Mouse (Mus musculus): ENCODE measurements around the gene Zbtb20. TPM values are rescaled to one million over a fixed set of nuclear protein-coding genes. Genes with fewer than 3 reads are reported as not detected.

The Zbtb20 gene
- polyA plus RNA-seq, 1 experiment from 2014 or later = 18.4 TPM

- Histone ChIP-seq H3K27ac (ENCODE audit: low read length) (no peak overlapping the region), H3K4me1 (ENCODE audit: control insufficient read depth, insufficient read depth, low read length) (peaks cover 3% of the 10 kb centered on the region; the same call in 1 of the 2 replicates), H3K27me3 (replicated peaks; ENCODE audit: control insufficient read depth, insufficient read depth, low read length) (no peaks in the 10 kb centered on the region), H3K4me2 (ENCODE audit: low read depth, low read length) (no peak overlapping the region), H3K4me3 (ENCODE audit: low read length) (no peak overlapping the region), H3K9me3 (ENCODE audit: control insufficient read depth, low read length) (no peaks in the 10 kb centered on the region), H3K36me3 (ENCODE audit: control insufficient read depth, insufficient read depth, low read length) (no peaks in the 10 kb centered on the region), H3K9ac (ENCODE audit: low read depth, low read length) (no peak overlapping the region)
- ATAC-seq = no peak
Observed at GRCm38 (mm10) chr16:42908381-42908780, 32.7 kb downstream of the Zbtb20 start.

- H3K4me2 ChIP-seq (ENCODE audit: low read depth, low read length) = no peak overlapping the region
- no peak for ATAC-seq
- no peaks in the 10 kb centered on the region for H3K27me3 ChIP-seq (replicated peaks; ENCODE audit: control insufficient read depth, insufficient read depth, low read length)
- no peak overlapping the region for H3K4me3 ChIP-seq (ENCODE audit: low read length)
- H3K9ac ChIP-seq (ENCODE audit: low read depth, low read length) = no peak overlapping the region
- 76% methylated on average over 5 of the region's 5 CpGs for WGBS
- H3K4me1 ChIP-seq (ENCODE audit: control insufficient read depth, insufficient read depth, low read length) = peaks cover 3% of the 10 kb centered on the region; the same call in 1 of the 2 replicates
- no peaks in the 10 kb centered on the region for H3K9me3 ChIP-seq (ENCODE audit: control insufficient read depth, low read length)
- no peaks in the 10 kb centered on the region for H3K36me3 ChIP-seq (ENCODE audit: control insufficient read depth, insufficient read depth, low read length)
- H3K27ac ChIP-seq (ENCODE audit: low read length) = no peak overlapping the region
Observed at GRCm38 (mm10) chr16:42908896-42909295, 33.2 kb downstream of the Zbtb20 start.

GRCm38 (mm10) chr16:42910016-42910415, 34.3 kb downstream of the Zbtb20 start:
- Histone ChIP-seq H3K27me3 (replicated peaks; ENCODE audit: control insufficient read depth, insufficient read depth, low read length) (no peaks in the 10 kb centered on the region), H3K4me1 (ENCODE audit: control insufficient read depth, insufficient read depth, low read length) (peaks cover 3% of the 10 kb centered on the region; the same call in 1 of the 2 replicates), H3K4me2 (ENCODE audit: low read depth, low read length) (no peak overlapping the region), H3K9me3 (ENCODE audit: control insufficient read depth, low read length) (no peaks in the 10 kb centered on the region), H3K4me3 (ENCODE audit: low read length) (no peak overlapping the region), H3K9ac (ENCODE audit: low read depth, low read length) (peak overlapping the region; percentile 45; the same call in 1 of the 2 replicates), H3K36me3 (ENCODE audit: control insufficient read depth, insufficient read depth, low read length) (no peaks in the 10 kb centered on the region), H3K27ac (ENCODE audit: low read length) (no peak overlapping the region)
- ATAC-seq = no peak
- 38% methylated on average over 4 of the region's 4 CpGs for WGBS

GRCm38 (mm10) chr16:42910716-42911115, 35.0 kb downstream of the Zbtb20 start:
- no peak overlapping the region for H3K4me2 ChIP-seq (ENCODE audit: low read depth, low read length)
- H3K27ac ChIP-seq (ENCODE audit: low read length) = no peak overlapping the region
- no peaks in the 10 kb centered on the region for H3K9me3 ChIP-seq (ENCODE audit: control insufficient read depth, low read length)
- 54% methylated on average over 3 of the region's 3 CpGs for WGBS
- H3K4me1 ChIP-seq (ENCODE audit: control insufficient read depth, insufficient read depth, low read length) = peaks cover 3% of the 10 kb centered on the region; the same call in 1 of the 2 replicates
- no peak overlapping the region for H3K9ac ChIP-seq (ENCODE audit: low read depth, low read length)
- H3K4me3 ChIP-seq (ENCODE audit: low read length) = no peak overlapping the region
- H3K27me3 ChIP-seq (replicated peaks; ENCODE audit: control insufficient read depth, insufficient read depth, low read length) = no peaks in the 10 kb centered on the region
- no peak for ATAC-seq
- no peaks in the 10 kb centered on the region for H3K36me3 ChIP-seq (ENCODE audit: control insufficient read depth, insufficient read depth, low read length)

GRCm38 (mm10) chr16:42911326-42911725, 35.6 kb downstream of the Zbtb20 start:
- ATAC-seq = no peak
- no peak overlapping the region for H3K4me2 ChIP-seq (ENCODE audit: low read depth, low read length)
- H3K36me3 ChIP-seq (ENCODE audit: control insufficient read depth, insufficient read depth, low read length) = no peaks in the 10 kb centered on the region
- no peak overlapping the region for H3K9ac ChIP-seq (ENCODE audit: low read depth, low read length)
- H3K4me3 ChIP-seq (ENCODE audit: low read length) = no peak overlapping the region
- H3K27me3 ChIP-seq (replicated peaks; ENCODE audit: control insufficient read depth, insufficient read depth, low read length) = no peaks in the 10 kb centered on the region
- H3K9me3 ChIP-seq (ENCODE audit: control insufficient read depth, low read length) = no peaks in the 10 kb centered on the region
- H3K27ac ChIP-seq (ENCODE audit: low read length) = no peak overlapping the region
- WGBS = 86% methylated on average over 4 of the region's 4 CpGs
- H3K4me1 ChIP-seq (ENCODE audit: control insufficient read depth, insufficient read depth, low read length) = peaks cover 3% of the 10 kb centered on the region; the same call in 1 of the 2 replicates

- no peaks in the 10 kb centered on the region for H3K36me3 ChIP-seq (ENCODE audit: control insufficient read depth, insufficient read depth, low read length)
- no peak for ATAC-seq
- H3K9ac ChIP-seq (ENCODE audit: low read depth, low read length) = no peak overlapping the region
- H3K9me3 ChIP-seq (ENCODE audit: control insufficient read depth, low read length) = no peaks in the 10 kb centered on the region
- no peak overlapping the region for H3K4me2 ChIP-seq (ENCODE audit: low read depth, low read length)
- no peak overlapping the region for H3K27ac ChIP-seq (ENCODE audit: low read length)
- H3K4me1 ChIP-seq (ENCODE audit: control insufficient read depth, insufficient read depth, low read length) = peaks cover 3% of the 10 kb centered on the region; the same call in 1 of the 2 replicates
- H3K27me3 ChIP-seq (replicated peaks; ENCODE audit: control insufficient read depth, insufficient read depth, low read length) = no peaks in the 10 kb centered on the region
- WGBS = 80% methylated on average over 5 of the region's 5 CpGs
- H3K4me3 ChIP-seq (ENCODE audit: low read length) = no peak overlapping the region
Observed at GRCm38 (mm10) chr16:42911815-42912214, 36.1 kb downstream of the Zbtb20 start.

GRCm38 (mm10) chr16:42913291-42913690, 37.6 kb downstream of the Zbtb20 start:
- H3K27me3 ChIP-seq (replicated peaks; ENCODE audit: control insufficient read depth, insufficient read depth, low read length) = no peaks in the 10 kb centered on the region
- 78% methylated on average over 8 of the region's 8 CpGs for WGBS
- H3K9ac ChIP-seq (ENCODE audit: low read depth, low read length) = no peak overlapping the region
- H3K27ac ChIP-seq (ENCODE audit: low read length) = no peak overlapping the region
- no peaks in the 10 kb centered on the region for H3K36me3 ChIP-seq (ENCODE audit: control insufficient read depth, insufficient read depth, low read length)
- ATAC-seq = no peak
- no peak overlapping the region for H3K4me3 ChIP-seq (ENCODE audit: low read length)
- peaks cover 3% of the 10 kb centered on the region; the same call in 1 of the 2 replicates for H3K4me1 ChIP-seq (ENCODE audit: control insufficient read depth, insufficient read depth, low read length)
- H3K9me3 ChIP-seq (ENCODE audit: control insufficient read depth, low read length) = no peaks in the 10 kb centered on the region
- H3K4me2 ChIP-seq (ENCODE audit: low read depth, low read length) = no peak overlapping the region

- no peak for ATAC-seq
- Histone ChIP-seq H3K27me3 (replicated peaks; ENCODE audit: control insufficient read depth, insufficient read depth, low read length) (no peaks in the 10 kb centered on the region), H3K9me3 (ENCODE audit: control insufficient read depth, low read length) (no peaks in the 10 kb centered on the region)
Observed at GRCm38 (mm10) chr16:42914457-42915085, 38.9 kb downstream of the Zbtb20 start.

GRCm38 (mm10) chr16:42919992-42920760, 44.5 kb downstream of the Zbtb20 start:
- Histone ChIP-seq H3K27ac (ENCODE audit: low read length) (no peak overlapping the region), H3K4me2 (ENCODE audit: low read depth, low read length) (no peak overlapping the region), H3K36me3 (ENCODE audit: control insufficient read depth, insufficient read depth, low read length) (no peaks in the 10 kb centered on the region), H3K9ac (ENCODE audit: low read depth, low read length) (no peak overlapping the region), H3K9me3 (ENCODE audit: control insufficient read depth, low read length) (no peaks in the 10 kb centered on the region), H3K27me3 (replicated peaks; ENCODE audit: control insufficient read depth, insufficient read depth, low read length) (no peaks in the 10 kb centered on the region), H3K4me1 (ENCODE audit: control insufficient read depth, insufficient read depth, low read length) (no peaks in the 10 kb centered on the region), H3K4me3 (ENCODE audit: low read length) (no peak overlapping the region)
- no peak for ATAC-seq
- WGBS = 94% methylated on average over 5 of the region's 5 CpGs

More at GRCm38 (mm10) chr16:42914457-42915085, 38.9 kb downstream of the Zbtb20 start:
- Histone ChIP-seq H3K9ac (ENCODE audit: low read depth, low read length) (no peak overlapping the region), H3K27ac (ENCODE audit: low read length) (no peak overlapping the region), H3K4me2 (ENCODE audit: low read depth, low read length) (no peak overlapping the region), H3K36me3 (ENCODE audit: control insufficient read depth, insufficient read depth, low read length) (no peaks in the 10 kb centered on the region), H3K4me3 (ENCODE audit: low read length) (no peak overlapping the region), H3K4me1 (ENCODE audit: control insufficient read depth, insufficient read depth, low read length) (peaks cover 3% of the 10 kb centered on the region; the same call in 1 of the 2 replicates)
- 53% methylated on average over 8 of the region's 8 CpGs for WGBS

Measured in intestine, embryonic 16.5 days (tissue).